Mouse (Mus musculus) heart, adult 8-10 months (tissue): ENCODE results near the gene Tmcc1. TPM values are rescaled to one million over a fixed set of nuclear protein-coding genes. Genes with fewer than 3 reads are reported as not detected.

Source experiments
- DNase-seq: peaks from one replicate; pipeline ENCODE4 v3.0.0; 2022; ENCODE audit warnings: low spot score
- total RNA-seq, 4 experiments: library from RNA; stranded (reverse); gene quantifications; 2 replicates each; pipeline ENCODE4 v1.2.4; 2022

The Tmcc1 gene
- total RNA-seq, 4 experiments from 2014 or later, result 29.7 to 34.6 (median 31.4) TPM

GRCm38 (mm10) chr6:115972083-115972764 is 221.1 kb downstream of the Tmcc1 start:
- DNase-seq, result no peak

GRCm38 (mm10) chr6:115971273-115972060 is 221.8 kb downstream of the Tmcc1 start:
- no peak for DNase-seq

GRCm38 (mm10) chr6:115969952-115970351 is 223.3 kb downstream of the Tmcc1 start:
- no peak for DNase-seq

- no peak for DNase-seq
These were observed 224.2 kb downstream of the Tmcc1 start for GRCm38 (mm10) chr6:115969103-115969502.

GRCm38 (mm10) chr6:115968700-115969099 is 224.6 kb downstream of the Tmcc1 start:
- no peak for DNase-seq

Other genes starting within 250 kb of the Tmcc1 start
- not detected for gene H1foo, start 248.5 kb downstream of the Tmcc1 start, total RNA-seq
- gene Plxnd1, start 198.5 kb downstream of the Tmcc1 start, total RNA-seq, result 10 to 100 TPM; 43.8 to 75.7 (median 63.5) TPM
- 10 to 100 TPM; 17.5 to 25.0 (median 22.9) TPM for gene Washc2, start 14.6 kb upstream of the Tmcc1 start, total RNA-seq
- gene Zfand4, start 70.7 kb upstream of the Tmcc1 start, total RNA-seq, result 1 to 10 TPM; 2.3 to 5.8 (median 2.9) TPM
- 10 to 100 TPM; 43.4 to 45.4 (median 44.6) TPM for gene March8, start 144.5 kb upstream of the Tmcc1 start, total RNA-seq